Mouse (Mus musculus): Measurements from ENCODE around the gene Slc17a2. TPM values are rescaled to one million over a fixed set of nuclear protein-coding genes. Genes with fewer than 3 reads are reported as not detected.

Gene Slc17a2
- total RNA-seq, 2 experiments from 2014 or later: 0.53 to 10.9 TPM

DNA sequence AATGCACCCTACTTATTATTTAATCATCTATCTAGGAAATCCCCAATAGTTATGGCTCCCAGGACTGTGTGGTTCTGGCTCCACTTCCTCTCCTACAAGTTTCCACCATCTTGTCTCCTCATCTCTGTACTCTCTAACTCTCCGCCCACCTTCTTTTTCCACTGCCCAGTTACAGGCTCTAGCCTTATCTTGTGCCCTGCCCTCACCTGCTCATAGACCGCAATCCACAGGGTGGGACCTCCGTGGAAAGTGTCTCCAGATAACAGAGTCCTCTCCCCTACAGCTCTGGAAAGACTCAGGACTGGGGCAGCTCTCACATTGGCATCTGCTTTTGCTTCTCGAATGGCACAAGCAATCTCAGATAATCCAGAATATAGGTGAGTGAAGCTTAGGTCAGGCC lies 27.8 kb upstream of the Slc17a2 start:
- DNase-seq (ENCODE audit: low spot score in 2 of 2): no peak

- DNase-seq (ENCODE audit: low spot score in 2 of 2): peak in 1 of 2 experiments; percentile 16
Measured at GRCm38 (mm10) chr13:23792520-23792919, 14.3 kb upstream of the Slc17a2 start.

- DNase-seq (ENCODE audit: low spot score in 2 of 2): no peak
Measured at GRCm38 (mm10) chr13:23799405-23799804, 7.4 kb upstream of the Slc17a2 start.

- no peak for DNase-seq (ENCODE audit: low spot score in 2 of 2)
Measured at GRCm38 (mm10) chr13:23804532-23804931, 2.3 kb upstream of the Slc17a2 start.

GRCm38 (mm10) chr13:23816148-23816547 lies 9.4 kb downstream of the Slc17a2 start:
- no peak for DNase-seq (ENCODE audit: low spot score in 2 of 2)

DNA sequence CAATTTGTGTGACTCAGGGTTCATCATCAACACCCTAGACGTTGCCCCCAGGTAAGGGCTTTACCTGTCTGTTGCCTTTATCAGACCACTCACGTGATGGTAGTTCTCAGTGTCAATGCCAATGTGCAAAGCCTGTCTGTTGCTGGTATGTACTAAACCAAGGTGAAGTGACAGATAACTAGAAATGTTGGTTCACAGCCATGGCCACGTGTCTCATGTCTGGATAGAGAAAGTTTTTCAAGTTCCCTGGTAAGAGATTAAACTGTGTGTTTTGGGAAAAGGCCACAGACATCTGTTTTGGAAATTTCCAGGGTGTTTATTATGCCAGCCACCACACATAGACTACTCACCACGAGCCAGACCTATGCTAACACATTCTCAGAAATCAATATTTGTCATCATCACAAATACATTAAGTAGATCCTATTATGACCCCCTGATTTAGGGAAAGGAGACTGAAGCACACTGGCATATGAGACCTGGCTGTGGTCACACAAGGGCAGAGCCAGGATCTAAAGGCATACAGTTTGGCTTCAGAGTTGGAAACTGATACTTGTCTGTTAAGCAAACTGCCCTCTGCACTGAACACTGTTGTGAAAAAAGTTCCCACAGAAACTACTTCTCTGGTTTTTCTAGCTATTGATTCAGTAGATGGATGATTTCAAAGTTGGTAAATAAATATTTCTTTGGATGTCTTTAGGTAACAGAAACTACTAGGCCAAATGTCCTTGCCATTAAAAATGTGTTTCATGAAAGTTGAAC lies 13.6 kb downstream of the Slc17a2 start:
- no peak for DNase-seq (ENCODE audit: low spot score in 2 of 2)

- no peak for DNase-seq (ENCODE audit: low spot score in 2 of 2)
Measured at GRCm38 (mm10) chr13:23822213-23822612, 15.4 kb downstream of the Slc17a2 start.

- DNase-seq (ENCODE audit: low spot score in 2 of 2): no peak
Measured at GRCm38 (mm10) chr13:23826606-23827005, 19.8 kb downstream of the Slc17a2 start.

DNA sequence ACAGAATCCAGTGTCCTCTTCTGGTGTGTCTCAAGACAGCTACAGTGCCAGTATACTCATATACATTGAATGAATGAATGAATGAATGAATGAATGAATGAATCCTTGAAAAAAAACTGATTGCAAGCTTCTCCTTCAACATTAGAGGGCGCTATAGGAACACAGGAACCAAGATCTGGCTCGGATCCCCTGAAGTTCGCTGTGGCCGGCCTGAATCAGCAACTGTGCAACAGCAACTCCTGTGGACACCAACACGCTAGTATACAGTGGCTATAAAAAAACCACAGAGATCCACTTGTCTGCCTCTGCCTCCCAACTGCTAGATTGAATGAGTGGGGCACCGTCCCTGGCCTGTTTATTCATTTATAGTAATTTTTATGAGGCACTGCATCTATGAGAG lies 26.3 kb downstream of the Slc17a2 start:
- no peak for DNase-seq (ENCODE audit: low spot score in 2 of 2)

GRCm38 (mm10) chr13:23834836-23835235 lies 28.0 kb downstream of the Slc17a2 start:
- DNase-seq (ENCODE audit: low spot score in 2 of 2): no peak

GRCm38 (mm10) chr13:23836630-23837029 lies 29.8 kb downstream of the Slc17a2 start:
- no peak for DNase-seq (ENCODE audit: low spot score in 2 of 2)

- DNase-seq (ENCODE audit: low spot score in 2 of 2): no peak
Measured at GRCm38 (mm10) chr13:23839308-23839707, 32.5 kb downstream of the Slc17a2 start, which contains the start of gene Slc17a3. Slc17a3 (plus strand) TSS chr13:23839434.

DNA sequence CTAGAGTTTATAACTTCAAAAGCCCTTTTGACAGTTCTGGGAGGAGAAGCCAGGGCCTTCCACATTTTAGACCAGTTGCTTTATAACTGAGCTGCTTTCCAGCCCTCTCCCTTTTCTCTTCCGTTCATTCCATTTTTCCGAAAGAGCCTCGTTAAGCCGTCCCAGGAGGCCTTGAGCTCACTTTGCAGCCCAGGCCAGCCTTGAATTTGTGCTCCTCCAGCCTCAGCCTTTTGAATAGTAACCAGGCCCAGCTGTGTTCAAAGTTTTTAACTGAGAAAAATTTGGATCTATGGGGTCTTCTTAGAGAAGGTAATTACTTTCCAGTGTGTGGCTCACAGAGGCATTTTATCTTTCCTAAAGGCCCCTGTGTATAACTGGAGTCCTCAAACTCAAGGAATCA lies 39.1 kb downstream of the Slc17a2 start:
- DNase-seq (ENCODE audit: low spot score in 2 of 2): no peak

GRCm38 (mm10) chr13:23849299-23849698 lies 42.5 kb downstream of the Slc17a2 start:
- DNase-seq (ENCODE audit: low spot score in 2 of 2): no peak

DNA sequence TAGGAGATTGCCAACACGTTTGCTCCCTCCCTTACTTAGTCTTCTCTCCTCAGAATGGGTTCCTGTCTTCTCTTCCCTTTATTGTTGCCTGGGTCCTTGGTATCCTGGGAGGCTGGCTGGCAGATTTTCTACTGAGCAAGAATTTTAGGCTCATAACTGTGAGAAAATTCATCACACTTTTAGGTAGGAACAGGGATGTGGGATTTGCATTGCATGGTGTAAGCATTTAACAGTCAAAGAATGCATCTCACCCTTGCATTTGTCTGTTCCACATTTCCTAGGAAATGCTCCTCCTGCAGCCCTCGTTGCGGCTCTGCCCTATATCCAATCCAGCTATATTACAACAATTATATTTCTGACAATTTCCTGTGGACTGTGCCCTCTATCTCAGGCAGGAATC lies 49.6 kb downstream of the Slc17a2 start:
- DNase-seq (ENCODE audit: low spot score in 2 of 2): no peak

DNA sequence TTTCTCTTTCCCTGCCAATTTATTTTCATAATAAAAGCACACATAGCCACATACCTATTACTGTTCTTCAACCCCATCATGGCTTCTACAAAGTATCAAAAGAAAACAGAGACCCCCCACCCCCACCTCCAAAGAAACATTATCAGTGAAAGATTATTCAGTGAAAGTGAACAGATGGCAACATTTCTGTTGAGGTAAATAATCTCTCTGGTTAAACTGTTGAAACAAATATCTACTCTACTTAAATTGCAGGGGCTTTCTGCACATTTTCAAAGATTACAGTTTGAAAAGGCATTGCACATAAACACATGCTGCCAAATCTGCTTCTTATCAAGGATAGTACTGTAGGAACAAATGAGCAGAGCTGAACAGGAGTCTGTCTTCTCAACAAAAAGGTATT lies 55.0 kb downstream of the Slc17a2 start:
- no peak for DNase-seq (ENCODE audit: low spot score in 2 of 2)

DNA sequence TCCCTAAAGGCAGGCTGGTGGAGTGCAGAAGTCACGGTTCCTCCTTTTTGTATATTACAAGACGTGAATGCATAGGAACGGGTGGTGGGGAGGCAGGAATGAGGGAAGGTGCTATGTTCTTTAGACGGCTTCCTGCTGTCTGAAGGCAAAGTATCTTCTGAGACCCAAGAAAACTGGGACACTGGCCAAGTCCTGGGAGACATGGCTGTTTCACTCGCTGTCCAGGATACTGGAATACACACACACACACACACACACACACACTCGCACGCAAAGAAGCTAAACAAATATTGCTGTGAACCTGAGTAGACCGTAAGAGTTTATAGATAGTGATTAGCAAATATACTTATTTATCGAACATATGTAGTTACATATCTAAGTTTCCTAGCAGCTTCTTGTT lies 57.9 kb downstream of the Slc17a2 start:
- no peak for DNase-seq (ENCODE audit: low spot score in 2 of 2)

GRCm38 (mm10) chr13:23866086-23866710 lies 59.4 kb downstream of the Slc17a2 start:
- DNase-seq (ENCODE audit: low spot score in 2 of 2): no peak

GRCm38 (mm10) chr13:23867000-23867399 lies 60.2 kb downstream of the Slc17a2 start:
- no peak for DNase-seq (ENCODE audit: low spot score in 2 of 2)

GRCm38 (mm10) chr13:23867405-23867804 lies 60.6 kb downstream of the Slc17a2 start, which contains the start of gene Slc17a1:
Slc17a1 (plus strand) TSS chr13:23867750.
- no peak for DNase-seq (ENCODE audit: low spot score in 2 of 2)

GRCm38 (mm10) chr13:23868790-23869533 lies 62.2 kb downstream of the Slc17a2 start:
- DNase-seq (ENCODE audit: low spot score in 2 of 2): no peak

DNA sequence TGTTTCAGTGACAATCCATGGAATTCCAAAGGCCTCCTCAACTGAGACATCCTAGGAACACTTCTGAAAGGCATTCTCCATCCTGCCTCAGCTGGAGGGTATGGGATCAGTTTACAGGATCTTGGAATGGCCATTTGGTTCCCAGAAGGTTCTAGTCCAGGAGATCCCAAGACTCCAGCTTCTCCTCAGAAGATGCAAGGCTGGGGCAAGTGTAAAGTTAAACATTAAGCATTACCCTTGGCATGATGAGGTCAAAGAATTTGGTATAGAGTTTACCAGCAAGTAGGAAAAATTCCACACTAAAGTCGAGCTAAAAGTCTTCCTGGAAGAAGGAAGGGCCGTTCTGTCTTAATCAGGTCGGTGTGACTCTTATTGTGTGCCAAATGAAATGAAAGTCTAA lies 63.2 kb downstream of the Slc17a2 start:
- DNase-seq (ENCODE audit: low spot score in 2 of 2): no peak

All from adrenal gland, postnatal 4 days (tissue).